Mouse (Mus musculus): ENCODE results near the gene Trim80.
"Not testable (repeated sequence)": the region's sequence is repeated elsewhere in the genome, so short reads cannot be mapped to it uniquely, and the experiment has no call there.

Gene Trim80

DNA sequence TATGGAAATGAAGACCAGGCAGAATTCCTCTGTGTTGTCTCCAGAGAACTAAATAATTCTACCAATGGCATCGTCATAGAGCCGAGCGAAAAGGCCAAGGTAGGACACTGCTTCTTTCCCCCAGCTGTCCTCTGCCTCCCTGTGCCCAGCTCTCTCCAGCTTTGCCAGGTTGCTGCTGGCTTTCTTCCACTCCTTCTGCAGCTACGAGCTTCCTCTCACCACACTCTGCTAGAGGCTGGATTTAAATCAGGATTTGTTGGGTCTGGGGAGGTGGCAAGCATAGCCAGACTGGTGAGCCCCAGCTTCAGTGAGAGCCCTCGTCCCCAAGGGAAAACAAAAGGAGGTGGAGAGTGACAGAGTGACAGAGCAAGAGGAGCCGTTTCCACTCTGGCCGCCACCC is 11.0 kb upstream of the Trim80 start:
- DNase-seq: no peak

DNA sequence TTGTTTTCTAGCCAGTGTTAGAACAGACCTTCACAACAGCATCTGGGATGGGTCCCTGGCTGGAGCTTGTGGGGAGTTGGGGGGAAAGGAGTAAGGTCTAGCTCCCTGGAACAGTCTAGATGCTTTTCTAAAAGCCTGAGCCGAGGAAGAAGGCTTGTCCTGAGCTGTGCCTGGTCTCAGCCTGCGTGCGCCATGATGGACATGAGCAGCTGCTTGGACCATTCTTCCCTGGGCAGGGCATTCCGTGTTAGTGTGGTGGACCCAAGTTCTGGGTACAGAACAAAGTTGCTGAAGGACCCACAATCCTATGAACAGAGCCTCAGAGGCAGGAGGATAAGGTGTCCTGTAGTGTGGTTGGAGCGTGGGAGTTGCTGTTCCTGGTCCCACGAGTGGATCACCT is 9.8 kb upstream of the Trim80 start:
- no peak for DNase-seq

DNA sequence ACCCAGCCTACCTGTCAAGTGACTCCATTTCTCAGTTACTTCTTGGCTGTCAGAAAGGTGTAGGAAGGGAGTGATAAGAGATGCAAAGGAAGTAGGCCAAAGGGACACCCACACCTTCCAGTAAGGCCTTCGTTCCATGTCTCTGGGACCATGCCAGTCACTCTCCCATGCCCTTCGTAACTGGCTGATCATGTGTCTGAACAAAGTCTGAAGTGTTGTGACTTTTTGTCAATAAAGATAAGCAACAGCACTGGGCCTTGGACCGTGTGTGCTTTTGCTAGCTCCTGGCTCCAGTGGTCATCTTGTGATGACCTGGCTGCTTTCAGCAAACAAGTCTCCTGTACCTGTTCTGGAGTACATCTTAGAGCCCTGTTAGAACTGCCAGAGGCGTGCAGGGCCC is 7.5 kb upstream of the Trim80 start:
- no peak for DNase-seq

DNA sequence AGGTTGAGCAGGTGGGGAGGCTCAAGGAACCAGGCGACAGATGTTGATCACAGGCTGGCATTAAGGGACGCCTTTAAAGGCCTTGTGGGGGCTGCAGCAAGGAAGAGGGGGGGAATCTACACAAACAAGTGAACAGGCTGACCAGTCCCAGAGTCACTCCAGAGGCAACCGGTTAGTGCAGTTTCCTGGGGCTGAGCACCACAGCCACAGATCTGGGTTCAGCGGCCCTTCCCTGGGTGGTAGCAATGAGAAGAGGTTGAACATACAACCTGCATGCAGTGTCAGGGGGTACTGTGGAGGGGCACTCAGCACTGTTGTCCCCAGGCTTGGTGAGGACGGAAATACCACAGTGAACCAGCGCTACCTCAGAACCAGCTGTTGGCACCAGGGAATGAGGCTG is 7.0 kb upstream of the Trim80 start:
- no peak for DNase-seq

DNA sequence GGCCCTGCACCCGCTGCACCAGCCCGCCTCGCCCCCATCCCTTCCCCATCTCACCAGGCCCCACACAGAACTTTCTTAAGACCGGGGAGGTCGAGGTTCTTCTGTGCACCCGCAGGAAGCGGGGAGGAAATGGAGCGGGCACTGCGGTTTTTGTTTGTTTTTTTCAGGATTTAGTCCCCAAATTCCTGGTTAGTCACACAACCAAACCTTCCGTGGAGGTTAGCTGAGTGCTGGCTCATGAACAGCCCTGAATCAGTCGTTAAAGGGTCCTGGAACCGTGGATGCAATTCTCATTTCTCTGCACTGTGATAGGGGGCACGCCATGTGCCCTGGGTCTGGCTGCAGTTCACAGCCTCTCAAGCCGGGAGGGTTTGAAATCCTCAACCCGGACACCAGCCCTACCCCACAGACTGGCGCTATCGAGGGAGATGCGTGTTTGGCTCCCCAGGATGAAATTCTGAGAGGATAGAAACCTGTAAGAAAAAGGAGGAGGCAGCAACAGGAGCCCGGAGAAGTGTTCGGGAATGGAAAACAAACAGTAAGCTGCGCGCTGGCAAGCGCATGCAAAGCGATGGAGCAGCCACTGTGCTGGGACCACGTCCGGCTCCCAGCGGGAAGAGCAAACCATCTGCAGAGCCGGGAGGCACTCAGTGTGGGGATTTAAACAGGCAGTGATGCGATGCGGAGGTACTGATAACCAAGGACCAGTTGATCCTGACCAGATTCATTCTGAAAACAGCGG is 4.6 kb upstream of the Trim80 start:
- no peak for DNase-seq

DNA sequence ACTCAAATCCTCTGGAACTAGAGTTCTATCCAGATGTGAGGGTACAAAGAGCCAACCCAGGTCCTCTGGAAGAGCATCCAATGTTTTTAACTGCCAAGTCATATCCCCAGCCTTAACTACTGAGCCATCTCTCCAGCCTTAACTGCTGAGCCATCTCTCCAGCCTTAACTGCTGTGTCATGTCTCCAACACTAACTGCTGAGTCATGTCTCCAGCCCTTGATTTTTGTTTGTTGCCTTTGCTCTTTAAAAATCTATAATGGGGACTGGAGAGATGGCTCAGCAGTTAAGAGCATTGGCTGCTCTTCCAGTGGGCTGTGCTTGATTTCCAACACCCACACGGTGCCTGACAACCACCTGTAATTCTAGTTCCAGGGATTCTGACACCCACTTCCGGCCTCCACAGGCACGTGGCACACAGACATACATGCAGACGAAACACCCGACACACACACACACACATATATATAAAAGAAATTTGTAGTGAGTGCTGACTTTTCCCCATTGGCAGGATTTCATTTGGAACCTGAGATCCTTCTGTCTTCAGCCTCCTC is 2.7 kb upstream of the Trim80 start:
- DNase-seq: no peak

DNA sequence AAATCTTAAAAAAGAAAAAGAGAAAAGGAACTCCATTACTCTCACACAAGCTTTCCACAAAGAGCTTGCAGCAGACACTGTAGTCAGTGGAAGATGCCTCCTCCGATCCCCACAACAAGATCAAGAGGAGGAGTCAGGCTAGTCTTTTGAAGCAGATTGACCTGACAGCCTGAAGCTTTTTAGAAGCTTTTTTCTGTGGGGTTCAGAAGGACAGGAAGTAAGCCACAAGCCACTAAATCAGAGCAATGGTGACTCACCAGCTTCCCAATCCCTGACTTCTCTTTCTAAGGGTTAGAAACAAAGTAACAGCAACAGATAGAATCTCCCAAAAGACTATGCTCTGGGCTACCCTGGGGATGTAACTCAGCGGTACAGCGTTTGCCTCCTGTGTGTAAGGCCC is 1.0 kb upstream of the Trim80 start:
- DNase-seq: no peak

DNA sequence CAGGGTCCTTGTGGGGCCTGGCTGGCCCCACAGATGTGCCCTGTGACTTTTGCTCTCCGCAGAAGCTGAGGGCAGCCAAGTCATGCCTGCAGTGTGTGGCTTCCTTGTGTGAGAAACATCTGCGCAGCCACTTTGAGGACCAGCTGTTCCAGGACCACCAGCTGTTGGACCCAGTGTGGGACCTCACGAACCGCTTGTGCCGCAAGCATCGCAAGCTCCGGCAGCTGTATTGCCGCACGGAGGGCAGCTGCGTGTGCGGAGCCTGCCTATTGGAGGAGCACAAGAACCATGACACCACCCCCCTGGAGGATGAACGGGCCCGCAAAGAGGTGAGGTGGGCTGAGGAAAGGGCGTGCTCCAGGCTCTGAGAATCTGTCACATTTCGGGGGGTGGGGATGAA is 1.1 kb downstream of the Trim80 start:
- no peak for DNase-seq

DNA sequence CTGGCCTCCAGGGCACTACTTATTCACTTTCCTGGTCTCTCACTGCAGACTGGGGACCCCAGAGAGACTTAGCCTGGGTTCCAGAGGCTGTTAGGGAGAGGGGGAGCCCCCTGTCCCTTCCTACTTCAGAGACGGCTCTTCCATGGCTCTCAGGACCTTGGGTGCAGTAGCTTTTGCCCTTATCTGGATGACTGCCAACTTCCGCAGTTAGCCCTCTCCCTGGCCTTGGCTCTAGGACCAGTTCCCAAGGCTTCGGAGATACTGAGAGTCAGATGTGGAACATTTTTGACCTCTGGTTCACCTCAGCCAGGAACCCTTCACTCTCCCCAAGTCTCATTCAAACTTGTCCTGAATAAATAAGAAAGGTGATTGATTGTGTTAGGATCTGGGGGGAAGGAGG is 6.6 kb downstream of the Trim80 start:
- DNase-seq: peak; percentile 72 to 83

DNA sequence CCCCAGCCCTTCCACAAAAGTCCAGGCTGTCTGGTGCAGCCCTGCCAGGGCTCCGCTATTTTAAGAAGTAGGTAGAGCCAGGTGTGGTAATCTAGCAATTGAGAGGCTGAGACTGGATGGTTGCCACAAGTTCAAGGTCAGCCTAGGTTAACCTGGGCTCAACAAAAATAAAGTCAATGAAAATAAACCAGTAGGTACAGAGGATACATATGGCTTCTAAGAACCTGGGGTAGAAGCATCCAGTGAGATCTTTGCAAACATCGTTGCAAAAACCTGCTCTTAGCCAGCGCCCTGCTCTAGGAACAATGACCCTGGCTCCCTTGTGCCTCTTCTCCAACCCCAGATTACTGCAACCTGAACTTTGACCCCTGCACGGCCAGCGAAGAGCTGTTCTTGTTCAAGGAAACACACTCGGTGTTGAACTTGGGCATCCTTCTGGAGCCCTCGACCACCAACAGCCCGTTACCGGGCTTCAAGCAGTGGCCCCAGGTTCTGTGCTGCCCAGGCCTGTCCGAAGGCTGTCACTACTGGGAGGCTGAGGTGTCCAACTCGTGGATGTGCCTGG is 7.1 kb downstream of the Trim80 start:
- peak; percentile 60 to 84 for DNase-seq

DNA sequence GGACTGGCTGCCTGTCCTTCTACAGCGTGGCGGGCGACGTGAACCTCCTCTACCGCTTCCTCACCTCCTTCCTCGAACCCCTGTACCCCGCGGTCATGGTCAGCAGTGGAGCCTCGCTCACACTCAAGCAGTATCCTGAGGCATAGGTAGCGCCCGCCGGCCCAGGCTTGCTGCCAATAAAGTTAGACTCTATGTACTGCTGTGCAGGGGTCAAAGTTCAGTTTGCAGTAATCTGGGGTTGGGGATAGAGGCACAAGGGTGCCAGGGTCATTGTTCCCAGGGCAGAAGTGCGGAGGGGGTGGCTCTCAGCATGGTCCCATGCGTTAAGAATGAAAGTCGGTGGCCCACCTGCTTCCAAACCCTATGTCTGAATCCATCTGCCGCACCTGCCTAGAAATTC is 7.7 kb downstream of the Trim80 start:
- DNase-seq: peak; percentile 80 to 90

DNA sequence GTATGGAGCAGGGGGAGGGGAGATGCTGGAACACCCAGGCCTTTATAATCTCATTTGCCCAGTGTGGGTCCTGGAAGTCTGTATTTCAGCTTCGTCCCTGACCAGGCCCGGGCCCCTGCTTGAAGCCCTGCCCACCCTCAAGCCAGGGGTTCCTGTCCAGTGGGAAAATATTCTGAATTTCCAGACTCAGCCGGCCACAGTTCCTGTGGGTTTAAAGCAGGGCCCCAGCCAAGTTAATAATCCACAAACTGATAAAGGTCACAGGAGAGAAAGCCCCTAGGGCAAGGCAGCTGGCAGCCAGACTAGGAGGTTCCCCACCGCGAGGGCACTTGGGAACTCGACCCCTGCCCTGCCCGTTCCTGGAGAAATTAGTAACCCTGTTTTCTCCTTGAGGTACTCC is 8.7 kb downstream of the Trim80 start:
- DNase-seq: peak; percentile 81 to 93

DNA sequence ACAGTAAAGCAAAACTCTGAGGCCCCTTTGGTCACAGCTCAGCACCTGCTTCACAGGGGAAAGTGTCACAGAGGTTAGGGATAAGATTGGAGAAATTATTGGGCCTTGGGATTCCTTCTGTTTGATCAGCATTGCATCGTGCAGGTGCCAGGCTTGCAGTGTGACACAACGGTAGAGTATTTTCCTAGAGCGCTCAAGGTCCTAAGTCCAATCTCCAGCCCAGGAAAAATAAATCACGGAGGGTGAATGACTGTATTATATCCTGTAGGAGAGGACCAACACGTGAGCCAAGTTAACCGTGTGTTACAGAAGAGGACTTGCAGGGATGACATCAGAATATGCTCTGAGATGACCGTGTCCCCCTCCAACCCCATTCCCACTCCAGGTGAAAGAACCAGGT is 9.8 kb downstream of the Trim80 start:
- DNase-seq: peak; percentile 41 to 69

DNA sequence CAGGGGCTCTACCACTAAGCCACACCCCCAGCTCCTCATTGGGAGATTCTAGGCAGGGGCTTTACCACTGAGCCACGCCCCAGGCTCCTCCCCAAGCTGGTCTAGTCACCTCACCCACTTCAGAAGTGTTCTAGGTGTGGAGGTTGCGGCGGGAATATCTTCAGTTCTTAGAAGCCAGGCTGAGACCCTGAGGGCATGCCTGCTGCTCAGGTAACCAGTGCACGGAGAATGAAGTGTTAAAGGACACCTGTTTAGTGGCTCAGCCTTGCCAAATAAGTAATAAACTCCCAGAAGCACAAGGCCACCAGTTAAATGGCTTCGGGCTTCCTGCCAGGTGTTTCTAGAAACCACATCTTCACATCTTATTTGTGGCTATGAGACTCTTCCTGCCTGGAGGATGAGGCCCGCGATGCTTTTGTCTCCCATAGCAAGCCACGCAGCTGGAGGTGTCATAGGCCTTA is 11.5 kb downstream of the Trim80 start:
- peak; percentile 38 to 65 for DNase-seq

DNA sequence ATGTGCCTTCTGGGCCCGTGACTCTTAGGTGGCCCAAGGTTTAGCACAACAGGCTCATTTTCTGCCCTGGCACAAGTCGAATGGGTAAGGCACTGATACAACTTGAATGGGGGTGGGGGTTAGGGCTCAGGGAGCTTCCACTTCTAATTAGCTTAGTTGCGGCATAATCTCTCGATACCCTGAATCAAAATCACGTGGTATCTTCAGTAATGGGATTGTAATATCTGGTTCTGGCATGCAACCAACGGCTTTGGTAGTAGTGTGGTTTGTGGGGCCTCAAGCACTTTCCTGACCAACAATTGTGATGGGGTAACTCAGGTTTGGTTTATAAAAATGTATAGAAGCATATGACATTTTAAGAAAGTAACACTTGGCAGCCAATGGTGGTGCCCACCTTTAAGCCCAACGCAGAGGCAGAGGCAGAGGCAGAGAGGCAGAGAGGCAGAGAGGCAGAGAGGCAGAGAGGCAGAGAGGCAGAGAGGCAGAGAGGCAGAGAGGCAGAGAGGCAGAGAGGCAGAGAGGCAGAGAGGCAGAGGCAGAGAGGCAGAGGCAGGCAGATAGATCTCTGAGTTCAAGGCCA is 12.0 kb downstream of the Trim80 start:
- no peak for DNase-seq

DNA sequence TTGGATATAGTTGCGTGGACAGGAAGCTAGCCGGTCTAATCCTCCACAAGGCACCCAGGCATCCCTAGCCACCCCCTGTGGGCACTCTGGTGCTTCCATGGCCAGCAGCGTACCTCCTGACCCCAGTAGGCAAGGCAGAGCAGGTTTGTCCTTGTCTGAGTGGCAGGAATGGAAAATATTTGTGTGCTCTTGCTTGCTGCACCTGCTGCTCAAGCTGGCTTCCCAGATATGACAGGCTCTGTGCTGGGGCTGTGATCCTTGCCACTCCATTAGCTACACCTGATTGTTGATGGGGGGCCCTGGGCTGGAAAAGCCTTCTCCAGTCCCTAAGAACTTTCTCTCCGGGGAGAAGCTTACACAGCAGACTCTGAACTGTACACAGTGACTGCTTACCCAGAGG is 13.0 kb downstream of the Trim80 start:
- peak in 1 of 2 experiments; percentile 80 for DNase-seq

DNA sequence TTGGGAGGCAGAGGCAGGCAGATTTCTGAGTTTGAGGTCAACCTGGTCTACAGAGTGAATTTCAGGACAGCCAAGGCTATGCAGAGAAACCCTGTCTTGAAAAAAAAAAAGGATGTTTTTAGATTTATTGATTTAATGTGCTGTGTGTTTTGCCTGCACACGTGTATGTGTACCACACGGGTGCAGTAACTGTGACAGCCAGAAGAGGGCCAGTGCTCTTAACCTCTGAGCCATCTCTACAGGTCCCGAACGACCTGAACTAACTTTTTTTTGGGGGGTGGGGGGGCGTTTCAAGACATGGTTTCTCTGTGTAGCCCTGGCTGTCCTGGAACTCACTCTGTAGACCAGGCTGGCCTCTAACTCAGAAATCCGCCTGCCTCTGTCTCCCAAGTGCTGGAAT is 14.5 kb downstream of the Trim80 start:
- not testable (repeated sequence) for DNase-seq

DNA sequence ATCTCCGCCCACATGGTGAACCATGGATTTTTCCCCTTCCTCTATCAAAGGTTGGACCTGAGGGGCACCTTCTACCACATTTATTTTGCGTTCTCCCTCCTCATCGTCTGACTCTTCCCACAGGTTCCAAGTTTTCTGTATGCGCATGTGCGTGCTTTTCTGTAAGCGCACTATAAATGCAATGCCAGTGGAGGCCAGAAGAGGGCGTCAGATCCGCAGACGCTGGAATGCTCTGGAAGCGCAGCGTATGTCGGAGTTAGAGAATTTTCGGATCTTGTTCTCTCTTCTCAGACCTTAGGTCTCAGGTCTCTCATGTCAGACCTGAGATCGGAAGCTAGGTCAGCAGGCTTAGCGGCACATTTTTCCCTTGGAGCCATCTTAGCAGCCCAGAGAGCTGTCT is 15.3 kb downstream of the Trim80 start:
- DNase-seq: no peak

DNA sequence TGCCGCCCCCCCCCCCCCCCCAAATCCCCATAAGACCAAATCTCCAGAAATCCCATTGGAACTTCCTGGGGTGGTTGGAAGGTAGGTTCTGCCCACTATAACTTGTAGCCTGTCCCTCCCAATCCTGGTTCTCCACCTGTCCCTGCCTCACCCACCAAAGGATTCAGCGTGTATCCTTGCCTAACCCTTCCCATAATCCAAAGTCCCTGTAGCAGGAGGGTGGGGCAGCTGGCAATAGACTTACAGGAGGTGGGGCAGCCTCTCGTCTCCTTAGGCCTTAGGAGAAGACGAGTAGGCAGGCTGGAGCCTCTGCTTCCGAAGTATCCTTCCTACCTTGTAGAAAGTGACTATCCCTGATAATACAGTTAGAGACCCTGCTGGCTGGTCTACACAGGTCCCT is 15.8 kb downstream of the Trim80 start:
- no peak for DNase-seq

DNA sequence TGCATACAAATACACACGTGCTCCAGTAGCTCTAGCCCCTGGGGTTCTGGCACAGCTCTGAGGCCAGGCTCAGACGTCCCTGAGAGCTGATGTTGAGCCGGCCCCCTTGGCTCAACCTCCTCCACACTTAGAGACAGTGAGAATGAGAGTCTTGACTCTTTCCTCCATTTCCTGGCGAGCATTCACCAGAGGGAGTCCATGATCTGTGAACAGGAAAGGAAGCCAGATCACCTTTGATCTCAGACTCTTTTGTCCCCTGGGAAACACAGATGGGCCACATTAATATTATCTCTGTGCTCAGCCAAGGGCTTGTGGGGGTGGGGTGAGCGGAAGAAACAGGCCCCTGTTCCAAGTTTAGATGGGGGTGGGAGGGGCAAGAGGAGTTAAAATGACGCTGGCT is 17.1 kb downstream of the Trim80 start:
- DNase-seq: peak; percentile 66 to 68

DNA sequence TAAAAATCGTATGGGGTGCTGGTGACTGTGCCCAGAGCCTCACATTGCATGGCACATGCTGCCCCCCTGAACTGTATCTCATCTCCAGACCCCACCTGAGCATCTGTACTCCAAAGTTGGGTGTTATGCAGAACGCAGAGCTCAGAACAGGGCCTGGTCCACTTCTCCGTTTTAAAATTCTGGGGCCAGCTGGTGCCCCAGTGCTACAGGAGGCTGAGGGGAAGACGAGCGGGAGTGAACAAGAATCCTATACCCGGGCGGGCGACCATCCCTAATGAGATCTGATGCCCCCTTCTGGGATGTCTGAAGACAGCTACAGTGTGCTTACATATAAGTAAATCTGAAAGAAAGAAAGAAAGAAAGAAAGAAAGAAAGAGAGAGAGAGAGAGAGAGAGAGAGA is 20.6 kb downstream of the Trim80 start:
- no peak for DNase-seq

DNA sequence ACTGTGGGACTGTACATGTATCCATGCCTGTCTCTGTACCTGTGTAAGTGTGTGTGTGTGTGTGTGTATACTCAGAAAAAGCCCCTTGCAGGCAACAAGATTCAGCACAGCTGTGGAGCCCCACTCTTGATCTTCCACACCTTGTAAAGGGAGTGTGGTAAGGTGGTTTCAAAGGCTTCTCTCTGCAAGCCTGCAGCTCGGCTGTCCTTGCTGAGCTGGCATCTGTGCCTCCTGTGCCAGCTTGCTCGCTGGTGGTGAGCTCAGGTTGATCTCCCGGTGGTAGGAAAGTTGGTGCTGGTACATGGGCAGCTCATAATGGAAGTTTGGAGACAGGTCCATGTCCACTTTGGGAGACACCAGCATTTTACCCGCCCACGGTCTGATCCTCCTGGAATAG is 21.5 kb downstream of the Trim80 start:
- DNase-seq: no peak

DNA sequence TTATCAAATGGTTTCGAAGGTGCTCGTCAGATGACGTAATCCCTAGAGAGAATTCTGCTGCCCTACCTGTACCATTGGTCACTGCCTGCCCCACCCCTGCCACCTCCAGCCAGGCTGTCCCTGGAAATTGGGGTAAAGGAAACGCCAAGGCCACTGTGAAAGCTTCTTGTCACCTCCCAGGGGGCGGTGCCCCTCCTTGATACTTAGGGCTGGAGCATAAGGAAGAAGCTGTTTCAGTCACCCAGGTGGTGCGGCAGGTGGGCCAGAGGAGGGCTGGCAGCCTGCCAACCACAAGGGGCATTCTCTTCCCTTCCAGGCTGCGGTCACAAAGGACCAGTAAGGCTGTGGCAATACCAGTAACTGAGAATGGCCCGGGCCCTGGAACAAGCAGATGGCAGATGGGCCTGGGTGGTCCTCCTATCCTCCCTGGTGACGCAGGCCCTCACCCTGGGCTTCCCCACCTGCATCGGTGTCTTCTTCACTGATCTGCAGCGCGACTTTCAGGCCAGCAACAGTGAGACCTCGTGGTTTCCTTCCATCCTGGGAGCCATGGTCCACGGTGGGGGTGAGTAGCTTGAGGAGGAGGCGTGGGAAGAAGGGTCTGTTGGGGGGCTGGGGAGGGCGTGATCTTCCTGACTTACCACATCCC is 22.0 kb downstream of the Trim80 start, which contains the start of gene Slc16a5:
TSS of gene Slc16a5 (plus strand) at position 232 of the 649 bp plus-strand sequence.
- DNase-seq: peak; percentile 43 to 80

DNA sequence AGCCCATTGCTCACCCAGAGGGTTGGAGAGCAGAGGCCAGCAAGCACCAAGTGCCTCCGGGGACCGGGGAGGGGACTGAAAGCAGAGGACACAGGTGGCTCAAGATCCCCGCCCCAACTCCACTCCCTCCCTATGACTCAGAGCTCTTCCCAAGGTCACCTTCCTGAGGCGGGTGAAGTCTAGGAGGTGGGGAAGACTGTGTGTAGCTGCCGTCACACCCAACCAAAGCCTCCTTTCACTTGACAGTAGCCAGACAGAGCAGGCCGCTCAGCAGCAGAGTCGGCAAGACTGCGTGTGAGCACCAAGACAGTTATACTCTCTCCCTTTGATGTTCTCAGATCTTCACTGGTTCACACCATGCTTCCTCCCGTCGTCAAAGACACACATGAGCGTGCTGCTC is 23.1 kb downstream of the Trim80 start:
- peak; percentile 56 to 85 for DNase-seq

Measured in kidney, postnatal 25 days (tissue).